Mouse (Mus musculus) forebrain, embryonic 16.5 days (tissue): ENCODE data around the gene Ints7. TPM values are rescaled to one million over a fixed set of nuclear protein-coding genes. Genes with fewer than 3 reads are reported as not detected.

Source experiments
- ATAC-seq: fragments of 200-750 bp; cut with Nextera tagmentation; 2 replicates; pipeline ENCODE4 v1.8.0; 2017; ENCODE audit warnings: mild to moderate bottlenecking, moderate library complexity
- H3K27ac ChIP-seq: fragments of 300-500 bp; sonication (generic); 2 replicates; pipeline ENCODE4 v1.5.1; 2014; ENCODE audit warnings: low read length, control low read depth
- H3K27me3 ChIP-seq: fragments of 300-500 bp; sonication (generic); replicated peaks from 2 replicates; pipeline ENCODE4 v1.6.1; 2014; ENCODE audit warnings: low read length; ENCODE audit not compliant: control insufficient read depth, insufficient read depth
- H3K36me3 ChIP-seq: fragments of 300-500 bp; sonication (generic); 2 replicates; pipeline ENCODE4 v1.6.1; 2014; ENCODE audit not compliant: control insufficient read depth, insufficient read depth
- H3K4me1 ChIP-seq: fragments of 300-500 bp; sonication (generic); replicated peaks from 2 replicates; pipeline ENCODE4 v1.6.1; 2014; ENCODE audit warnings: low read length; ENCODE audit not compliant: control insufficient read depth, insufficient read depth
- H3K4me2 ChIP-seq: fragments of 300-500 bp; sonication (generic); 2 replicates; pipeline ENCODE4 v1.6.1; 2014; ENCODE audit warnings: mild to moderate bottlenecking, low read length, control low read depth
- H3K4me3 ChIP-seq: fragments of 300-500 bp; sonication (generic); replicated peaks from 2 replicates; pipeline ENCODE4 v1.5.1; 2014; ENCODE audit warnings: mild to moderate bottlenecking, low read length, control low read depth
- H3K9ac ChIP-seq: fragments of 300-500 bp; sonication (generic); replicated peaks from 2 replicates; pipeline ENCODE4 v1.6.1; 2014; ENCODE audit warnings: low read depth, low read length, control low read depth
- H3K9me3 ChIP-seq: fragments of 300-500 bp; sonication (generic); 2 replicates; pipeline ENCODE4 v1.6.1; 2016; ENCODE audit warnings: low read length; ENCODE audit not compliant: control insufficient read depth
- WGBS: fragments of 180-500 bp; shearing (Covaris S2); extraction: QIAGEN DNeasy Blood & Tissue Kit; methylation state at CpG from one replicate; pipeline ENCODE4 v1.1.7; 2014; 5-methylcytosine and 5-hydroxymethylcytosine counted together
- polyA plus RNA-seq: library from polyadenylated mRNA; unstranded; fragments of >200 nt; fragmentation: Nextera tagmentation; extraction: Ambion mirVana; gene quantifications from 2 replicates; pipeline ENCODE4 v1.2.1, GENCODE M21; 2015

Gene Ints7
- polyA plus RNA-seq, 1 experiment from 2014 or later, result 49.0 TPM

DNA sequence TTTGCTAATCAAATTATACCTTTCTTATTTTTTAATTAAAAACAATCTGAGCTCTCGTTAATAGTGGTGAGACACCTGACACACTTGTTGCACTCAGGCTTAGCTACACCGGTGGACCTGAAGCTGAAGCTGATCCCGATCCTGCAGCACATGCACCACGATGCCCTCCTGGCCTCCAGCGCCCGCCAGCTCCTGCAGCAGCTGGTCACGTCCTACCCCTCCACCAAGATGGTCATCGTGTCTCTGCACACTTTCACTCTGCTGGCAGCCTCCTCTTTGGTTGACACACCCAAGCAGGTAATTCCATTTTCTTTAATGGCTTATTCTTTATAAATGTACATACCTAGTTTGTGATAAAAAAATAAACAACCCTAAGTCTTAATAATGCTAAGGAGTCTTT lies 20.6 kb downstream of the Ints7 start:
- no peak overlapping the region for H3K9ac ChIP-seq
- H3K9me3 ChIP-seq, result no peaks in the 10 kb centered on the region
- no peaks in the 10 kb centered on the region for H3K27me3 ChIP-seq
- no peaks in the 10 kb centered on the region for H3K4me1 ChIP-seq
- H3K36me3 ChIP-seq, result peaks cover 18% of the 10 kb centered on the region
- H3K27ac ChIP-seq, result no peak overlapping the region
- 94% methylated on average over 8 of the region's 8 CpGs for WGBS
- no peak for ATAC-seq
- H3K4me3 ChIP-seq, result no peak overlapping the region
- no peak overlapping the region for H3K4me2 ChIP-seq

GRCm38 (mm10) chr1:191599210-191599609 lies 23.8 kb downstream of the Ints7 start:
- Histone ChIP-seq H3K9me3 (no peaks in the 10 kb centered on the region), H3K9ac (no peak overlapping the region), H3K27ac (no peak overlapping the region), H3K4me1 (no peaks in the 10 kb centered on the region), H3K4me3 (no peak overlapping the region), H3K27me3 (no peaks in the 10 kb centered on the region), H3K4me2 (no peak overlapping the region), H3K36me3 (peaks cover 20% of the 10 kb centered on the region)
- ATAC-seq, result no peak
- WGBS, result 80% methylated on average over 5 of the region's 5 CpGs

DNA sequence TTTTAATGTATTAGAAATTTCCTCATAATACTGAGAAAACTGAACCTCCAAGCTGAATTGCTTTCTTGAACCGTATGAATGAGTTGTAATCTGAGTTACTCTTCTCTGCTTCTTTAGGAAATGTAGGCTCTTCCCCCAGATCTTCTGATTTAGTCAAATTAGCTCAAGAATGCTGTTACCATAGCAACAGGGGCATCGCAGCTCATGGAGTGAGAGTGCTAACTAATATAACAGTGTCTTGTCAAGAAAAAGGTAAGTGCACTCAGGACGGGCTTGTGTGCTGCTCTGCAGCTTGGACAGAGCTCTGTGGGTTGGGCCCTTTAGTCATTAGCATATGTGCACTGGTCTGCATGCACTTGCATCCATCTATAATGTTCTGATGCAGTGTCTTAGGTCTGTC lies 29.3 kb downstream of the Ints7 start:
- Histone ChIP-seq H3K4me3 (no peak overlapping the region), H3K9me3 (no peaks in the 10 kb centered on the region), H3K9ac (no peak overlapping the region), H3K4me1 (no peaks in the 10 kb centered on the region), H3K27ac (no peak overlapping the region), H3K27me3 (no peaks in the 10 kb centered on the region), H3K4me2 (no peak overlapping the region), H3K36me3 (peaks cover 30% of the 10 kb centered on the region)
- no peak for ATAC-seq
- 65% methylated on average over 3 of the region's 3 CpGs for WGBS

- Histone ChIP-seq H3K9me3 (no peaks in the 10 kb centered on the region), H3K9ac (no peak overlapping the region), H3K4me3 (no peak overlapping the region), H3K27me3 (no peaks in the 10 kb centered on the region), H3K4me1 (no peaks in the 10 kb centered on the region), H3K4me2 (no peak overlapping the region), H3K36me3 (peaks cover 37% of the 10 kb centered on the region), H3K27ac (no peak overlapping the region)
- 92% methylated on average over 6 of the region's 6 CpGs for WGBS
- no peak for ATAC-seq
These were observed 33.6 kb downstream of the Ints7 start for GRCm38 (mm10) chr1:191609051-191609450.

DNA sequence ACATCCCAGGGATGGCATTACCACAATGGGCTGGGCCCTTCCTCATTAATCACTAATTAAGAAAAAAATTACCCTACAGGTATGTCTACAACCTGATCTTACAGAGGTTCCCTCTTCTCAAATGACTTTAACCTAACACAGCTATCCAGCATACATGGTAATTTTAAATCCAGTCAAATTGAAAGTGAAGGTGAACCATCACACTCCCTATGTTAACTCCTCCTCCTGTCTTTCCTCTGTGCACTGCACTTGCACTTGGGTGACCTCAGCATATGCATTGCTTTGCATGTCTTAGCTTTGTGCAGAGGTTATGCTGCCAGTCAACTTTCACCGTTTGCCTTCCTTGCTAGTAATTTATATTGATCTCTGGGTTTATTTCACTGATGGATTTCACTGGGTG lies 34.1 kb downstream of the Ints7 start:
- Histone ChIP-seq H3K27me3 (no peaks in the 10 kb centered on the region), H3K4me2 (no peak overlapping the region), H3K4me1 (no peaks in the 10 kb centered on the region), H3K4me3 (no peak overlapping the region), H3K9ac (no peak overlapping the region), H3K27ac (no peak overlapping the region), H3K9me3 (no peaks in the 10 kb centered on the region), H3K36me3 (peaks cover 40% of the 10 kb centered on the region)
- WGBS, result 90% methylated on average over 1 of the region's 1 CpGs
- no peak for ATAC-seq

GRCm38 (mm10) chr1:191610357-191610756 lies 34.9 kb downstream of the Ints7 start:
- no peak for ATAC-seq
- H3K27ac ChIP-seq, result no peak overlapping the region
- H3K27me3 ChIP-seq, result no peaks in the 10 kb centered on the region
- H3K4me3 ChIP-seq, result no peak overlapping the region
- no peak overlapping the region for H3K9ac ChIP-seq
- H3K36me3 ChIP-seq, result peaks cover 43% of the 10 kb centered on the region
- no peaks in the 10 kb centered on the region for H3K4me1 ChIP-seq
- H3K4me2 ChIP-seq, result no peak overlapping the region
- 96% methylated on average over 7 of the region's 7 CpGs for WGBS
- no peaks in the 10 kb centered on the region for H3K9me3 ChIP-seq

DNA sequence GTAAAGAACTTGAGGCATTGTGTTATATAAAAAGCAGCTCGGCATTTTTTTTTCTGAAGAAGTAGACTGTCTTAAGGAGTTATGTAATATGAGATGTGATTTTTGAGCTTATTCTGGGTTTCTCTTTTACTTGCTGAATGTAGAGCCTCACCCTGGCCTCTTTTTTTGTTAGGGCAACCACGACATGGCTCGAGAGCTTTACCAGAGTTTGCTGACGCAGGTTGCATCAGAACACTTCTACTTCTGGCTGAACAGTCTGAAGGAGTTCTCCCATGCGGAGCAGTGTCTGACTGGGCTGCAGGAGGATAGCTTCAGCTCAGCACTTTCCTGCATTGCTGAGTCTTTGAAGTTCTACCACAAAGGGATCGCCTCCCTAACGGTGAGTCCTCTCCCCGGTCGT lies 36.2 kb downstream of the Ints7 start:
- Histone ChIP-seq H3K36me3 (peaks cover 45% of the 10 kb centered on the region), H3K4me2 (no peak overlapping the region), H3K27me3 (no peaks in the 10 kb centered on the region), H3K9me3 (no peaks in the 10 kb centered on the region), H3K27ac (no peak overlapping the region), H3K4me3 (no peak overlapping the region), H3K4me1 (no peaks in the 10 kb centered on the region), H3K9ac (no peak overlapping the region)
- WGBS, result 84% methylated on average over 9 of the region's 9 CpGs
- no peak for ATAC-seq

DNA sequence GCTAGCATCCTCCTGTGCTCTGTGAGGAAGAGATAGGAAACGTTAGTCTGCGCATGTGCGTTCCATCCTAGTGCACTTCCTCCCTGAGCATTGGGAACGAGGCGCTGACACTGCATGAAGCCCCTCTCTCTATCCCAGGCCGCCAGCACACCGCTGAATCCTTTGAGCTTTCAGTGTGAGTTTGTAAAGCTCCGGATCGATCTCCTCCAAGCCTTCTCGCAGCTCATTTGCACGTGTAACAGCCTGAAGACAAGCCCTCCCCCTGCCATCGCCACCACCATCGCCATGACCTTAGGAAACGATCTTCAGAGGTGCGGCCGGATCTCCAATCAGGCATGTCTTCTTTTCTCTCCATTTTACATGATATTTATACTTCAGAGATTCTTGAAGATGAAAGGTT lies 37.4 kb downstream of the Ints7 start:
- H3K36me3 ChIP-seq, result peaks cover 45% of the 10 kb centered on the region
- no peaks in the 10 kb centered on the region for H3K9me3 ChIP-seq
- no peaks in the 10 kb centered on the region for H3K27me3 ChIP-seq
- no peak overlapping the region for H3K4me3 ChIP-seq
- H3K9ac ChIP-seq, result no peak overlapping the region
- H3K4me2 ChIP-seq, result no peak overlapping the region
- no peaks in the 10 kb centered on the region for H3K4me1 ChIP-seq
- no peak overlapping the region for H3K27ac ChIP-seq
- 88% methylated on average over 16 of the region's 16 CpGs for WGBS
- ATAC-seq, result no peak

DNA sequence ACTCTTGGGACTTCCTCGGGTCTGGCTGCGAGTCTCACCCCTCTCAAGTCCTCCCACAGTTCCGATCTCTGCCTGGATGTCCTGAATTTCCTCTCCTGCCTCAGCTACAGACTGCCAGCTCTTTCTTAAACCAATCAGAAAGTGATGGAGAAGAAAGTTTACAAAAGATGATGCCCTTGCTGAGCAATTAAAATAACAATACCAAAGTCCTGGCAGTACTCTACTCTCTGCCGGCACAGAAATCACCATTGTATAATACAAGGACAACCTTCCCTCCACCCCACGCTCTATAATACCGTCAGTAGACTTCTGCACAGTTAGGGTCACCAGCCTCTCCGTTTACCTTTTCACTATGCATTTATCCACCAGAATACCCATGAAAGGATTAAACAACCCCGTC lies 40.8 kb downstream of the Ints7 start:
- H3K4me3 ChIP-seq, result no peak overlapping the region
- no peak overlapping the region for H3K4me2 ChIP-seq
- no peak overlapping the region for H3K9ac ChIP-seq
- 61% methylated on average over 8 of the region's 8 CpGs for WGBS
- ATAC-seq, result no peak
- H3K27ac ChIP-seq, result no peak overlapping the region
- no peaks in the 10 kb centered on the region for H3K4me1 ChIP-seq
- H3K27me3 ChIP-seq, result no peaks in the 10 kb centered on the region
- H3K36me3 ChIP-seq, result peaks cover 46% of the 10 kb centered on the region
- no peaks in the 10 kb centered on the region for H3K9me3 ChIP-seq

- H3K4me1 ChIP-seq, result no peaks in the 10 kb centered on the region
- H3K4me2 ChIP-seq, result no peak overlapping the region
- no peak overlapping the region for H3K9ac ChIP-seq
- H3K27me3 ChIP-seq, result no peaks in the 10 kb centered on the region
- H3K9me3 ChIP-seq, result no peaks in the 10 kb centered on the region
- ATAC-seq, result no peak
- peaks cover 46% of the 10 kb centered on the region for H3K36me3 ChIP-seq
- H3K4me3 ChIP-seq, result no peak overlapping the region
- H3K27ac ChIP-seq, result no peak overlapping the region
- WGBS, result 86% methylated on average over 3 of the region's 3 CpGs
These were observed 42.2 kb downstream of the Ints7 start for GRCm38 (mm10) chr1:191617589-191617988.
